Mouse (Mus musculus) olfactory bulb, adult 2 months (tissue): ENCODE results near the gene Cdh13.
A peak's percentile ranks its signal among the peaks of the same experiment; 100 is the strongest.

Experiments
- CTCF ChIP-seq: fragments of 200-500 bp; IDR thresholded peaks from 2 replicates; pipeline ENCODE4 v1.5.1; 2012; ENCODE audit warnings: low read depth, mild to moderate bottlenecking, low read length, moderate library complexity; ENCODE audit not compliant: insufficient read depth
- POLR2A ChIP-seq: fragments of 200-500 bp; IDR thresholded peaks from 2 replicates; pipeline ENCODE4 v1.6.1; 2012; ENCODE audit warnings: mild to moderate bottlenecking, low read depth, low read length, moderate library complexity; ENCODE audit not compliant: insufficient read depth

DNA sequence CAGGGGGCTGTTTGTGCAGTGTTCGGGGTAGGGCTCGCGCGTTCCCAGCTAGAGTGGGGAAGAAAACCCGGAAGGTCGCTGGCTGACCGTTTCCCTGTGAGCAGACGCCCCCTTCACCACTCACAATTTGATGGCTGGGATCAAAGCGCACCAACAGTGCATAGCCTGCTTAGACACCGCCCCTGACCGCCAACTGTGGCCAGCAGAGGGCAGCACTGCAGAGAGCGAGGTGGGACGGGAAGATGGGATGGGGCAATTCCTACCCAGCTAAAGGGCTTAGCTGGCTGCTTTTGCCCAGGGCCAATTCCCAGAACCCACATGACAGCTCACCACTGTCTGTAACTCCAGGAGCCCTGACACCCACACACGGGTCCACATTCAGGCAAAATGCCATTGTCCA is 1075.3 kb downstream of the Cdh13 start:
- TF ChIP-seq POLR2A (no peak), CTCF (peak; percentile 46; the same call in 1 of the 2 replicates)
